Mouse (Mus musculus): ENCODE results near the gene Togaram1. TPM values are rescaled to one million over a fixed set of nuclear protein-coding genes. Genes with fewer than 3 reads are reported as not detected.

The Togaram1 gene
- 10 to 100 TPM; 23.0 to 28.4 TPM for total RNA-seq (2021)
- long read RNA-seq, experiment 1, partial matches to known transcripts = 7 of 9 reads
- long read RNA-seq, experiment 1, other reads (novel, unspliced or antisense) = 2 of 9 reads
- long read RNA-seq, experiment 2, full-length matches to known transcripts = 2 of 5 reads
- long read RNA-seq, experiment 2, partial matches to known transcripts = 0 of 5 reads
- long read RNA-seq, experiment 2, other reads (novel, unspliced or antisense) = 3 of 5 reads

- DNase-seq = peak; percentile 99
Observed at GRCm38 (mm10) chr12:64965124-64966026, at the start of gene Togaram1, which contains the start of gene Klhl28. Gene Togaram1 (plus strand): TSS chr12:64965804. Gene Klhl28 (minus strand): TSS chr12:64965534.

DNA sequence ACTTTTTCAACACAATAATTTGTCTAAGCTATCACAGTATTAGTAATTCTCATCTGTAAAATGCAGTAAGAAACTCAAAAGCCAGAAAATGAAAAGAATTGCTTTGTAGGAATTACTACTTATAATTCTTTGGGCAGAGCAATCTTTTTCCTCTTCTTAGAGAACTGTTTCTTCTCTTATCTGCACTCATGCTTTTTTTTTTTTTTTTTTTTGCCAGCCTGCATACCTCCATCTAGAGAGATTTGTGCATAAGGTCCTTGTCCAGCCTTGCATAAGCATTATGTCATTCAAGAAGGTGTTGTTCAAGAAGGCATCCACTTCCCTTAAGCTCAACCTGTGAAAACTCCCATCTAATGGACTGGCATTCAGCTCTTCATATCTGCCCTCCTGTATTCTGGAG lies 48.9 kb upstream of the Togaram1 start:
- DNase-seq = no peak

GRCm38 (mm10) chr12:64917578-64918471 lies 47.8 kb upstream of the Togaram1 start, which contains the start of gene Gm527:
Gene Gm527 (plus strand): TSS chr12:64917906.
- DNase-seq = peak; percentile 98

GRCm38 (mm10) chr12:64937493-64937892 lies 28.1 kb upstream of the Togaram1 start:
- DNase-seq = peak; percentile 41

DNA sequence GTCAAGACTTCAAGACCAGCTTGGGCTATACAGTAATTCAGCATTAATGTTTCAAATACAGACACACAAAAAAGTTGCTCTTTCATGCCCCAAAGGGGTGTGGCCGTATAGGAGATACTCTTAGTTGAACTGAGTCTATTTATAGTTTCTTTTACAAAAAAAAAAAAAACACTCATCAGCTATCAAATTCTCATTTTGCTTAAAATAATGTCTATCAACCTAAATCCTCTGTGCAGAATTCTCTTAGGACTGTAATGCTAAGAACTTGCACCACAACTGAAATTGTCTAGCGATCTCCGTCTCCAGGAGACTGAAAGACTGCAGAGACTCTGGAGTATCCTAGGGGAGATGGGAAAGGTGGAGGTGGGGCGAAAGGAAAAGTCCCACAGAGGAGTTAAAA lies 1.0 kb upstream of the Togaram1 start:
- DNase-seq = no peak

DNA sequence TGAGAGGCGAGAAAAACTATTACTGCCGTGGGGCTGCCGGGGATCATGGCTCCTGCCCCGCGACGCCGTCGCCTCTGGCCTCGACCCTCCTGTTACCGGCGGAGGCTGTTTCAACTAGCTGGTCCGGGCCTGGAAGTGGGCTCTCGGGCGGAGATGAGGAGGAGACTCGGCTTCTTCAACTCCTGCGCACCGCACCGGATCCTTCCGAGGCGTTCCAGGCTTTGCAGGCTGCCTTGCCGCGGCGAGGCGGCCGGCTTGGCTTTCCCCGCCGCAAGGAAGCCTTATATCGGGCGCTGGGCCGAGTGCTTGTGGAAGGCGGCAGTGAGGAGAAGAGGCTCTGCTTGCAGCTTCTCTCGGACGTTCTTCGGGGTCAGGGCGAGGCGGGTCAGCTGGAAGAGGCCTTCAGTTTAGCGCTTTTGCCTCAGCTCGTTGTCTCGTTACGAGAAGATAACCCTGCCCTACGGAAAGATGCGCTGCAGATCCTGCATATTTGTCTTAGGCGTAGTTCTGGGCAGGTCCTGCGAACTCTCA lies 562 bp downstream of the Togaram1 start:
- DNase-seq = peak; percentile 58

DNA sequence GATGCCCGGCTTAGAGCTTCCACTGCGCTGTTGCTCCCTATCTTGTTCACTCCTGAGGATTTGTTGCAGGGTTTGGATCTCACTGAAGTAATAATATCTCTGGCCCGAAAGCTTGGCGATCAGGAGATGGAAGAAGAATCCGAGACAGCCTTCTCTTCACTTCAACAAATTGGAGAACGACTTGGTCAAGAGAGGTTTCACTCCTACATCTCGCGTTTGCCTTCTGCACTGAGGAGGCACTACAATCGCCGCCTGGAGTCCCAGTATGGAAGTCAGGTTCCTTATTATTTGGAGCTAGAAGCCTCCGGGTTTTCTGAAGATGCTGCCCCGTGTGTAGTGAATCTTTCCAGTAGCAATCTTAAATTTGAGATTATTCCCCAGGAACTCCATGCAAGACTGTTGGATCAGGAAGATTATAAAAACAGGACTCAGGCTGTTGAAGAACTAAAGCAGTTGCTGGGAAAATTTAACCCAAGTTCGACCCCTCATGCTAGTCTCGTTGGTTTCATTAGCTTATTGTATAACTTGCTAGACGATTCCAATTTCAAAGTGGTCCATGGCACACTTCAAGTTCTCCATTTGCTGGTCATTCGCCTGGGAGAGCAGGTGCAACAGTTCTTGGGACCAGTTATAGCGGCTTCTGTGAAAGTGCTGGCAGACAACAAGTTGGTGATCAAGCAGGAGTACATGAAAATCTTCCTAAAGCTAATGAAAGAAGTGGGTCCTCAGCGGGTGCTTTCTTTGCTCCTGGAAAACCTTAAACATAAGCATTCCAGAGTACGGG lies 1.2 kb downstream of the Togaram1 start:
- no peak for DNase-seq

- DNase-seq = peak; percentile 29
Observed at GRCm38 (mm10) chr12:64967470-64967869, 1.9 kb downstream of the Togaram1 start.

DNA sequence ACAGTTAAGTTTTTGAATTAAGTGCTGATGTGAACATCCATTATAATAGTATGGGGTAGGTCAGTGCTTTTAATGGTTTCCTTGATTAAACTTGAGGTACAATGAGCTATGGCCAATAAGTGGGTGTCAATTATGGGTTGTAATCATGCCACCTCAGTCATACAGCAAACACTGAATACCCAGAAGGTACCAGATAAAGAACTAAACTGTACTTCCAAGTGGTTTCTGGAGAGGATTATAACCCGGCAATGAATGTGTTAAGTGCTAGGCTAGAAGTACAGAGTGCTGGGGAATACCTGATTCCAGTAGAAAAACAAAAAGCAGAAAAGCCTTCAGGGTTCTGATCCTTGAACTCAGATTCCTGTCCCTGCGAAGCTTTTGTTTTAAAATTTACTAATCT lies 2.5 kb downstream of the Togaram1 start:
- no peak for DNase-seq

DNA sequence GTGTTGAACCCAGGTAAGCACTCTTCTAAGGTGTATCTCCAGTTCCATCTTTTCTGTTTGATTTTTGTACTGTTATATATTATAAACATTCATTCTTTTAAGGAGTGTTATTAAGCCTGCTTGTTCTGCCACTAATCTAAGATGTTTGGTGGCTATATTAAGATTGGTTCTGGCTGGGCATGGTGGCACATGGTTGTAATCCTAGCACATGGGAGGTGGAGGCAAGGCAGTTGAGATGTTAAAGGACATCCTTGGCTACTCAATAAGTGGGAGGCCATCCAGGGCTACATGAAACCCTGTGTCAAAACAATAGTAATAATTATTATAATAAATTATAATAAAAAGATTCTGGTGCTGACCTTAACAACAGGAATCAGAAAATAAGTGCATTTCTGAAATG lies 5.8 kb downstream of the Togaram1 start:
- no peak for DNase-seq

DNA sequence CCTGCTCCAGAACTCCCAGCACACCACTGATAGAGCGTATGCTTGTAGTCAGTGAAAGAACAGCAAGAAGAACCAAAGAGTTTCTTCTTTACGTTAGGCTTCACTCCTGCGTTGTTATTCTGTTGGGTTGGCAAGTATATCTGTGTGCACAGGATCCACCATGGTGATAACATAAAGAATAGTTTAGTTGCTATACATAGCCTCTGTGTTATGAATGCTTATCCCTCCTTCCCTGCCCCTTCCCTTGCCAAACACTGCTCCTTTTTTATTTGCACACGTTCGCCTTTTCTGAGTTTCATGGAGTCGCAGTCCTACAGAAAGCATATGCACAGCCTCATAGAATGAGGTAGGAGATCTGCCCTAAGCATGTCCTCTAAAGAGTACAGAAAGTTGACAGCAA lies 6.5 kb downstream of the Togaram1 start:
- DNase-seq = no peak

GRCm38 (mm10) chr12:64975558-64975957 lies 10.0 kb downstream of the Togaram1 start:
- no peak for DNase-seq

GRCm38 (mm10) chr12:64976191-64976590 lies 10.6 kb downstream of the Togaram1 start:
- no peak for DNase-seq

- no peak for DNase-seq
Observed at GRCm38 (mm10) chr12:64977518-64977917, 11.9 kb downstream of the Togaram1 start.

DNA sequence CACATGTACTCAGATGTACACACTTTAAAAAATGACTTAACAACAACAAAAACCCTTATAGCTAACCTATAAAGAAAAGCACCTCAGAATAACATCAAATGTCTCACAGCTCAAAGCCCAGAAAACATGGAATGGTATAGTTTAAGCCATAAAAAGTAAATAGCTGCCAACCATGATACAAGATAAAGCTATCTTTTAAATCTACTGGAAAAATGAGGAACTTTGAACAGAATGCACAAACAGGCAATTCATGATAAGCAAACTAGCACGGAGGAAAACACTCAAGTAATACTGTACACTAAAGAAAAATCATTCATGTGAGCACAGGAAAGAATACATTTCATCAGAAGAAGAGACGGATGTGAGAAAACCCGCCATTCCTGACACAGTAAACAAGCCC lies 42.1 kb downstream of the Togaram1 start:
- no peak for DNase-seq

DNA sequence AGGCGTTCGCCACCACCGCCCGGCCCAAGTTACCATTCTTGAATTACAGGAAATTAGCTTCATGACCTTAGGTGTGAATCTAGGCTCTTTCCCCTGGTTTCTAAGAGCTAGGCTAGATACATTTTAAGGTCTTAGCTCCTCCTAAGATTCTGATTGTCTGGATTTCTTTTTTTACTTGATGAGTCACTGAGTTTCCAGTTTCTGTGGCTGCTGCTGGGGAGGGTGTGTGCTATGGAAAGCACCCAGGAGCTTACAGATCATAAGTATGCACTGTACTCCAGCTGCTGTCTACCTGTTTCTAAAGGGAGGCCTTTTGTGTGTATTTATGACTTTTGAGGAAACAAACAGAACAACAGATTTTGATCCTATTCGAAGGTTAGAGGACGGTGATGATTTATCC lies 57.2 kb downstream of the Togaram1 start:
- DNase-seq = no peak

- no peak for DNase-seq
Observed at GRCm38 (mm10) chr12:65035839-65036189, 70.2 kb downstream of the Togaram1 start.

GRCm38 (mm10) chr12:65036190-65036870 lies 70.7 kb downstream of the Togaram1 start, which contains the start of gene Prpf39:
Gene Prpf39 (plus strand): TSS chr12:65036333.
- DNase-seq = peak; percentile 94

- peak; percentile 10 for DNase-seq
Observed at GRCm38 (mm10) chr12:65036892-65037545, 71.4 kb downstream of the Togaram1 start.

DNA sequence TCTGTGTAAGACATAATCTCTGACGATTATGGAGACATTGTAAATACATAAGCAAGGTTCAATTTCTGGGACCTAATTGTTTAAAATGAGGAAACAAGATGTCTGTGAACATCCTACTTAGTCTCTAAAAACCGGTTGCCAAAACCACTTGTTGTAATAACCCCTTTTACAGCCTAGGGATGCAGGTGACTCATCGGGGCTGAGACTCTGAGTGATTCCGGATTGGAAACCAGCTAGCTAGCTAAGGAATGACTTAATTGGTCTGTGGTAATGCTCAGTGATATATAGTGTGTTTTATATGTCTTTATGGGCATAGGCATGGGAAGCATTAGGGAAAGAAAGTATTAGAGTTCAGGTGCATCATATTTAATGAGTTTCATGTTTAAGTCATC lies 71.9 kb downstream of the Togaram1 start:
- DNase-seq = peak; percentile 22
